Mouse (Mus musculus) macrophage (primary cell): ENCODE data around the gene Csnk2a1. TPM values are rescaled to one million over a fixed set of nuclear protein-coding genes. Genes with fewer than 3 reads are reported as not detected.
"Not testable (repeated sequence)": the region's sequence is repeated elsewhere in the genome, so short reads cannot be mapped to it uniquely, and the experiment has no call there.

Experiments used
- H3K27ac ChIP-seq: fragments of 350-480 bp; formaldehyde crosslinking; 2 replicates; pipeline ENCODE4 v1.9.0; 2021
- H3K36me3 ChIP-seq: fragments of 350-480 bp; formaldehyde crosslinking; 2 replicates; pipeline ENCODE4 v1.9.0; 2021; ENCODE audit errors: inconsistent target
- H3K4me3 ChIP-seq: fragments of 350-480 bp; formaldehyde crosslinking; 2 replicates; pipeline ENCODE4 v1.9.0; 2021; ENCODE audit errors: inconsistent target
- H3K79me2 ChIP-seq: fragments of 350-480 bp; formaldehyde crosslinking; 2 replicates; pipeline ENCODE4 v1.9.0; 2021; ENCODE audit errors: inconsistent target
- WGBS: methylation state at CpG from one replicate; pipeline ENCODE4 v1.1.7; 2026; ENCODE audit warnings: inconsistent platforms; ENCODE audit not compliant: missing documents; 5-methylcytosine and 5-hydroxymethylcytosine counted together
- polyA plus RNA-seq: library from polyadenylated mRNA; stranded (reverse); fragments of 250-400 nt; gene quantifications from 3 replicates; pipeline ENCODE4 v1.2.4, GENCODE M21; 2018; ENCODE audit warnings: inconsistent platforms

Csnk2a1 gene
- polyA plus RNA-seq, 1 experiment from 2014 or later = 53.2 TPM

- H3K79me2 ChIP-seq = no peaks in the 10 kb centered on the region
- no peak overlapping the region for H3K4me3 ChIP-seq
- no peak overlapping the region for H3K27ac ChIP-seq
- 86% methylated on average over 5 of the region's 5 CpGs for WGBS
- H3K36me3 ChIP-seq = peaks cover 5% of the 10 kb centered on the region; the same call in 1 of the 2 replicates
Measured at GRCm38 (mm10) chr2:152287560-152287959, 60.9 kb downstream of the Csnk2a1 start.

DNA sequence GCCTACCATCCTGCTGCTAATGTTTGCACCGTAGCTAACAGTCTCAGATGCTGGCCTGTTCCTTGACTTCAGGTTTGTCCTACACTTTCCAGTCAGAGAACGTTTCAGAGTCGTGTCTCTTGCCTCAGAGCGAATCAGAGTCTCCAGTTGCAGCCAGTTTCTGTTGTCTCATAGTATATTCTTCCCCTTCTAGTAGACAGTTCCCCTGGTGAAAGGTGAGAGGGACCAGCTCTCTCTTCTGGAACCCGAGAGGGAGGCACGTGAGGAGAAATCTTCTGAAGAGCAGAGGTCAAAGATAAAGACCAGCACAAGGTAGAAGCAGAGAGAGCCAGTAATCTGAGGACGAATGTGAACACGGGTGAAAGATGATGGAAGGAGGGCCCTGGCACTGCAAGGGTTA is 61.4 kb downstream of the Csnk2a1 start:
- 82% methylated on average over 8 of the region's 8 CpGs for WGBS

GRCm38 (mm10) chr2:152289623-152290022 is 63.0 kb downstream of the Csnk2a1 start:
- H3K27ac ChIP-seq = not testable (repeated sequence)
- 100% methylated on average over 1 of the region's 2 CpGs for WGBS

More for the DNA sequence above, 61.4 kb downstream of the Csnk2a1 start:
- H3K79me2 ChIP-seq = no peaks in the 10 kb centered on the region
- H3K4me3 ChIP-seq = no peak overlapping the region
- H3K27ac ChIP-seq = no peak overlapping the region
- 0 out of 2 replicates have a peak, but pooled peaks cover 5% of the 10 kb centered on the region for H3K36me3 ChIP-seq

GRCm38 (mm10) chr2:152292475-152292874 is 65.8 kb downstream of the Csnk2a1 start:
- WGBS = 90% methylated on average over 2 of the region's 2 CpGs
- Histone ChIP-seq H3K36me3 (no peaks in the 10 kb centered on the region), H3K27ac (no peak overlapping the region), H3K79me2 (peaks cover 35% of the 10 kb centered on the region), H3K4me3 (no peak overlapping the region)

More at GRCm38 (mm10) chr2:152289623-152290022, 63.0 kb downstream of the Csnk2a1 start:
- not testable (repeated sequence) for H3K36me3 ChIP-seq, H3K79me2 ChIP-seq, H3K4me3 ChIP-seq

DNA sequence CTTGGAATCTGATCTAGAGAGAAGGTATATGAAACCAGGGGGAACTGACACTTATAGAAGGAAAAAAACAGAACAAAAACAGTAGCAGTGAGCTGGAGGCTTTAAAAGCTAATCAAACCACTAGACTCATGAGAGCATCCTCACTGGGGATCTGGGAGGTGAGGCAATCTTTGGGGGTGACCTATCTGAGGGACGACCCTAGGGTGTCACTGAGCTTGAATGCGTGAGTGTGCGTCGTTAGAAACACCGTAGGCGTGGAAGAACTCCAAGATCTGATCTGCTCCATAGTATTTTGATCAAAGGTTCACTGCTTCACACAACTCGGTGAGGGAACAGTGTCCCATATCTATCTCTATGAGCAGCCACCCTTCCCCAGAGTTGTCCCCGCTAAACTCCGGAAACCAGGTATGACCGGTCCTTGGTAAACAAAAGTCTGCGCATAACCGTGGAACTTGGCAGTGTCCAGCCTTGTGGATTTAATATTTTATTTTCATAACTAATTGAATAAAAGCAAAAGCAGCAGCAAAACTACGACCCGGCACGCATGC is 66.6 kb downstream of the Csnk2a1 start:
- Histone ChIP-seq H3K79me2 (peaks cover 42% of the 10 kb centered on the region), H3K36me3 (no peaks in the 10 kb centered on the region), H3K4me3 (peak overlapping the region; percentile 51), H3K27ac (no peak overlapping the region)
- 2% methylated on average over 15 of the region's 15 CpGs for WGBS

DNA sequence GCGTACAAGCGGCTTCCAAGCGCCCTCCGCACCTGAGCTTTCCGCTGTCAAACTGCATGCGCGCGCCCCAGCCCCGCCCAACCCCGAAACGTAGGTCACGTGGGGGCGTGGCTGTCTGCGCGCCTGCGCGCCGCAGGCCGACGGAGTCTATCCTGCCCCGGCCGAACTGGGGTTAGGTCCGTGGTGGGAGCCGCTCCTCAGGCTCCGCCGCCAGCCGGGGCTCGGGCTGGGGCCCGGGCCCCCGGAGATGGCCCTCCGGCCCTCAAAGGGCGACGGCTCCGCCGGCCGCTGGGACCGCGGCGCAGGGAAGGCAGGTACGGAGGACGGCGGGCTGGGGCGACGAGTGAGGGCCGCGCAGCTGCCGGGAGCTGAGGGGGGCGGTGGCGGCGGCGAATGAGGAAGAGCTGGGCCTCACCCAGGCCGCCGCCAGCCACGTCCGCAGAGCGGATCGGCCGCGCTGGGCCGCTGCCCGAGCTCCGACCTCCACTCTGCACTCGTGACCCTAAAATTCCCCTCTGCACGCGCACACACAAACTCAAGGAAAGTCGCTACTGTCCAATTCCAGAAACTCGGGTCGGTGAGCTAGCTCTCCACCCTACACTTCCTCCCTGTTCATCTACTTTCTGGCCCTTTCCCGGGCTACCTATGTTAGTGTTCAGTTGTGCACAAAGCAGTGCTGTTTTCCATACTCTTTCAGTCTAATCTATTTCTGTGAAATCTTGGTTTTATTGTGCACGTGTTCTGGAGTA is 67.3 kb downstream of the Csnk2a1 start, which contains the start of gene Tbc1d20:
Gene Tbc1d20 (plus strand): TSS at position 102 of the 749 bp plus-strand sequence.
- WGBS = under 1% methylated on average over 57 of the region's 70 CpGs
- peak within 1 kb of the TSS; percentile 53 for H3K4me3 ChIP-seq
- H3K36me3 ChIP-seq = no peaks in the 10 kb centered on the region
- peaks cover 49% of the 10 kb centered on the region for H3K79me2 ChIP-seq
- H3K27ac ChIP-seq = peak within 1 kb of the TSS; percentile 46

DNA sequence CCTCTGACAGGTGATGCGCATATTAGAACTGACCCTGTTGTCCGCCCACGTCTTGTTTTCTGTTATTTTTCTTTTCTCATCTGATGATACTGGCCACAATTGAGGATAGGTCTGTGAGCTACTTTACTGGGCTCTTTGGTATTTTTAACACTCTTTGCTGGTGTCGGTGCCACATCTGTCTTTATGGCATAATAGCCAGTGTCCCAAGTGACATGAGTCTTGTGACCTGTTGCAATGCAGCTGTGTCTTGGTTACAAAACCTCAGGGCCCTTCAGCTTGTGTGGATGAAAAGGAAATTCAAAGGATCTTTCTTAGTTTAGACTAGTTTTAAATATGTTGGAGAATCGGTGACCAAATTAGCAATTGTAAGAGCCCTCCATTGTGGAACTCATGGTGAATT is 67.9 kb downstream of the Csnk2a1 start:
- peak overlapping the region; percentile 46 for H3K27ac ChIP-seq
- H3K4me3 ChIP-seq = peak overlapping the region; percentile 53
- 26% methylated on average over 5 of the region's 5 CpGs for WGBS
- no peaks in the 10 kb centered on the region for H3K36me3 ChIP-seq
- peaks cover 55% of the 10 kb centered on the region for H3K79me2 ChIP-seq

DNA sequence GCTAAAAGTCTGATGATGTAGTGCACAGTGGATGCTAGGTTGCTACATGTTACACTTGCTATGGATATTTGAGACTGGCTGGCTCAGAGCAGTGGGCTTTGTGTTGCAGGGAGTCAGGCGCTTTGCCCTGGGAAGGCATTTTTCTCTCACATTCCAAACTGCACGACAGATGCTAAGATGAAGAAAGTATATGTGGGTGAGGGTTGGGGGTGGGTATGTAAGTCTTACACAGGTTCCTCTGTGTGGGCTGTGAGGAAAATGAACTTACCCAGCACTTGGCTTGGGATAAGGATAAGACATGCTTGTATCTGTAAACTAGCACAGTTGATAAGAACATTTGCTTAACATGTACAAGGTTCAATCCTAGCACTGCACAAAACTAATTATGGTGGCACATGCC is 76.2 kb downstream of the Csnk2a1 start:
- 90% methylated on average over 1 of the region's 2 CpGs for WGBS

DNA sequence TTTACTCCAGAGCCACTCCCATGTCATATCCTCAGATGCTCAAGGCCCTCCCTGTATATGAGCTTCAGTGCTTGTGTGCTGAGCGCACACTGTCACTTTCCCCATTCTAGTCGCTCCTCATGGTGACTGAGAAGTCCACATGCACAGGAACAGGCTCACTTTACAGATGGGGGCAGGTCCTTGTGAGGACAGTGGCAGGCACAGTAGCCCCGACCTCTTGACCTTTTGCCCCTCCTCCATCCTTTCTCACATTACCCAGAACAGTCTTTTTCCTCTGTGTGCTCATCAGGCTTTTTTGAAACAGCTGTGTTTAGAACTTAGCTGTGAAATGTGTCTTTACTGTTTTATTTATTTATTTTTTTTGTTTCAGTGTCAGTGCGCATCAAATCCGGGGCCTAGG is 77.1 kb downstream of the Csnk2a1 start:
- Histone ChIP-seq H3K27ac (no peak overlapping the region), H3K4me3 (no peak overlapping the region), H3K36me3 (peaks cover 71% of the 10 kb centered on the region), H3K79me2 (peaks cover 63% of the 10 kb centered on the region)
- 98% methylated on average over 5 of the region's 5 CpGs for WGBS

More for the DNA sequence above, 76.2 kb downstream of the Csnk2a1 start:
- no peak overlapping the region for H3K4me3 ChIP-seq
- H3K36me3 ChIP-seq = peaks cover 62% of the 10 kb centered on the region
- peaks cover 72% of the 10 kb centered on the region for H3K79me2 ChIP-seq
- no peak overlapping the region for H3K27ac ChIP-seq

DNA sequence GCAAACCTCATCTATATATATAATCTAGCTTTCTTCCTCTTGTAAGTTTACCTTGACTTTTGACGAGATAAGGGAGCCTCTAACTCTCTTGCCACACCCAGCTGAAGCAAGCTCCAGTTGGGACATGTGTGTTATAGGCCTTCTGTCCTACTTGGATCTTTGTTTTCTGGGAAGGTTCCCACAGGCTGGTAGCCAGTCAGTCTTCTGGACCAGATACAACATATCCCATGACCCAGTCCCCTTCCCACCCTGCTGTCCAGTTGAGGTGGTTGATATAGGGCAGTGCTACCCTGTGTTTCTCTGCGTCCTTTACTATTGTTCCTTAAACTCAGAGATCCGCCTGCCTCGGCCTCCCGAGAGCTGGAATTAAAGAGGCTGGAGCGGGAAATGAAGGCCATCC is 78.8 kb downstream of the Csnk2a1 start:
- H3K27ac ChIP-seq = no peak overlapping the region
- H3K36me3 ChIP-seq = peaks cover 85% of the 10 kb centered on the region
- H3K79me2 ChIP-seq = peaks cover 46% of the 10 kb centered on the region
- no peak overlapping the region for H3K4me3 ChIP-seq
- 94% methylated on average over 6 of the region's 6 CpGs for WGBS

DNA sequence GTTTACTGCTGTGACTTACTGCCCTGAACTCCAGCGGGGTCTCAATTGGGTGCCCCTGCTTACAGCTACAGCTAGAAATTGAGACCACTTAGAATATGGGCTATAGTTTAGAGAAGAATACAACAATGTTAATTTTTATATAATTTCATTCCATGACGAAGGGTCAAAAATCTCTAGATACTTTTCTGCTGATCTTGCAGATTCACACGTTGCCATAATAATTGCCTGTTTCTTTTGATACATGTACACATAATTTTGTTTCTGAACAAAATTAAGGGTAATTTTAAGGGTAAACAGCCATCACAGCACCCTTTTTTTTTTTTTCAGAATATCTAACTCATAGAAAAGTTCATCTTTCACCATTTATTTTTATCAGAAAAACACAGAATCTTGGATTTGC is 80.5 kb downstream of the Csnk2a1 start:
- WGBS = 96% methylated on average over 3 of the region's 3 CpGs
- Histone ChIP-seq H3K36me3 (peaks cover 92% of the 10 kb centered on the region), H3K4me3 (no peak overlapping the region)

DNA sequence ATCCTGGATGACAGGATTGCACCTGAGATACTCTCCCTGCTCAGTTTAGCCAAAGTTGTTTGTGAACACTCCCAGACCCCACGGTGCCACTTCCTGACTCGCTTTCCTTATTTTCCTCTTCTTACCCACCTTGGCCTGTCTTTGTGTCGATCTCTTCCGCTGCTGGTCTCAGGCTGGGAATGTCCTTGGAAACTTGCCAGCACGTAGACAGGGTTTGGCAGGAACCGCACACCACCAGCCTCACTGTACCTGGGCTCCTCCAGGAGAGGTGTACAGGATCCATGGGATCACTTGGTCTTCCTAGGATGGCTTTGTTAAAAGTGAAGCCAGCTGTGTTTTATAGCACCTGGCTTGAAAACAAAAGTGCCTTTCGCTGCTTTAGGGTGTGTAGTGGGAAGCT is 86.4 kb downstream of the Csnk2a1 start:
- H3K4me3 ChIP-seq = no peak overlapping the region
- H3K79me2 ChIP-seq = no peaks in the 10 kb centered on the region
- 94% methylated on average over 6 of the region's 7 CpGs for whole genome bisulfite sequencing
- H3K36me3 ChIP-seq = peaks cover 88% of the 10 kb centered on the region
- H3K27ac ChIP-seq = no peak overlapping the region

More for the DNA sequence above, 80.5 kb downstream of the Csnk2a1 start:
- H3K27ac ChIP-seq = no peak overlapping the region
- peaks cover 29% of the 10 kb centered on the region for H3K79me2 ChIP-seq

- 90% methylated on average over 6 of the region's 6 CpGs for WGBS
- H3K27ac ChIP-seq = no peak overlapping the region
- no peak overlapping the region for H3K4me3 ChIP-seq
- H3K79me2 ChIP-seq = no peaks in the 10 kb centered on the region
- H3K36me3 ChIP-seq = peaks cover 88% of the 10 kb centered on the region
Measured at GRCm38 (mm10) chr2:152313926-152314325, 87.3 kb downstream of the Csnk2a1 start.

GRCm38 (mm10) chr2:152317054-152317453 is 90.4 kb downstream of the Csnk2a1 start:
- no peak overlapping the region for H3K27ac ChIP-seq
- no peaks in the 10 kb centered on the region for H3K79me2 ChIP-seq
- H3K4me3 ChIP-seq = no peak overlapping the region
- peaks cover 82% of the 10 kb centered on the region for H3K36me3 ChIP-seq
- WGBS = 98% methylated on average over 6 of the region's 6 CpGs

GRCm38 (mm10) chr2:152321558-152321957 is 94.9 kb downstream of the Csnk2a1 start:
- Histone ChIP-seq H3K36me3 (peaks cover 87% of the 10 kb centered on the region), H3K27ac (no peak overlapping the region), H3K4me3 (no peak overlapping the region), H3K79me2 (no peaks in the 10 kb centered on the region)
- WGBS = 98% methylated on average over 5 of the region's 5 CpGs
